Mouse (Mus musculus): Measurements from ENCODE around the gene Mark3. TPM values are rescaled to one million over a fixed set of nuclear protein-coding genes. Genes with fewer than 3 reads are reported as not detected.

Mark3 gene
- polyA plus RNA-seq, 1 experiment from 2014 or later: 73.6 TPM

DNA sequence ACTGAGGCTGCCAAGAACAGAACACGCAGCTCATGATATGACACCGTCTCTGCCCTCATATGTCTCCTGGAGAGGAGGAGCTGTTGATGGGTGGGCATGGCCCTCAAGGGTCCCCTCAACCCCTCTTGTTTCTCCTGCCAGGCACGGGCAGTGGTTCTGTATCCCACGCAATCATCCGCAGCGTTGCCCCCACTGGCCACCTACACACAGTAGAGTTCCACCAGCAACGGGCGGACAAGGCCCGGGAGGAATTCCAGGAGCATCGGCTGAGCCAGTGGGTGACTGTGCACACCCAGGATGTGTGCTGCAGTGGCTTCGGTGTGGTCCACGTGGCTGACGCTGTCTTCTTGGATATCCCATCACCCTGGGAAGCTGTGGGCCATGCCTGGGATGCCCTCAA, 106.3 kb downstream of the Mark3 start:
- Histone ChIP-seq H3K9me3 (ENCODE audit: control insufficient read depth, low read length) (no peaks in the 10 kb centered on the region), H3K36me3 (ENCODE audit: control insufficient read depth, insufficient read depth, low read length) (peaks cover 16% of the 10 kb centered on the region), H3K4me3 (ENCODE audit: low read length) (no peak overlapping the region), H3K4me2 (replicated peaks; ENCODE audit: low read depth, low read length) (no peak overlapping the region), H3K9ac (ENCODE audit: low read depth, low read length) (no peak overlapping the region), H3K27ac (ENCODE audit: low read depth, low read length) (no peak overlapping the region), H3K27me3 (ENCODE audit: control insufficient read depth, insufficient read depth, low read length) (no peaks in the 10 kb centered on the region), H3K4me1 (ENCODE audit: control insufficient read depth, insufficient read depth, low read length) (peaks cover 16% of the 10 kb centered on the region)
- WGBS: 95% methylated on average over 13 of the region's 13 CpGs
- ATAC-seq (ENCODE audit: low FRiP score, low TSS enrichment): no peak

DNA sequence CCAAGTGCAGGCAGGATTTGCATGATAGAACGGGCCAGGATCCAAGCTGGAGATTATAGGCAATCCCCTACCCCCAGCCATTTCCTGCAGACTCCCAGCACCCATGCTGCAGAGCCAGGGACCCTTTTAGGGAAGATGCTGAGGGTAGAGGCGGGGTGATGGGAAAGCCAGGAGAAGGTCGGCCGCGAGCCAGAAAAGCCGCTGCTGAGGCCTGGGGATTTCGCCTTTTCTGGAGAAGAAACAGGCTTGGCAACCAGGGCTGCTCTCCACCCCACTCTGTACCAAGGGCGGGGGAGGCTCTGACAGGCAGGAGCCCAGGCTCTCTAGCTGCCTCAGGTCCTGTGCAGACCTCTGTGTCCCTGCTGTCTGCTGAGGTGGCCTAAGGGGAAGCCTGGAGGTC, 107.0 kb downstream of the Mark3 start:
- no peak overlapping the region for H3K27ac ChIP-seq (ENCODE audit: low read depth, low read length)

DNA sequence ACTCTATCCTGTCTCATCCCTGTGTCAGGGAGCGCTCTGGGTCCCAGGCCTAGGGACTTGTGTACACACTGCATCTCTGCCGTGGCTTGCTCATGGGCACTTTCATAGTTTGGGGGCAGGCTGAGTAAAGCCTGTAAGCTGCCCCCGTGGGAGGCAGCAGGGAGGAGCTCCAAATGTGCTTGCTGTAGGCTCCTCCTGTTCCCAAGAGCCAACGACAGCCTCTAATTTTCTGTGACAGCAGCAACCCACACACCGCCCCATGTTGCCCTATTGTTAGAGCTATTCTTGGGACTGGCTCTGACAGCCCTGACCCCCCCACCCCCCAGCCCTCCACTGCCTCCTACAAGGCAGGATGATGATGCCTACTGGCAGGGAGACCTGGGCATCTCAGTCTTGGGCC, 107.7 kb downstream of the Mark3 start:
- Histone ChIP-seq H3K9ac (ENCODE audit: low read depth, low read length) (no peak overlapping the region), H3K4me1 (ENCODE audit: control insufficient read depth, insufficient read depth, low read length) (peaks cover 15% of the 10 kb centered on the region), H3K9me3 (ENCODE audit: control insufficient read depth, low read length) (no peaks in the 10 kb centered on the region), H3K27me3 (ENCODE audit: control insufficient read depth, insufficient read depth, low read length) (no peaks in the 10 kb centered on the region), H3K36me3 (ENCODE audit: control insufficient read depth, insufficient read depth, low read length) (peaks cover 16% of the 10 kb centered on the region), H3K27ac (ENCODE audit: low read depth, low read length) (no peak overlapping the region), H3K4me3 (ENCODE audit: low read length) (no peak overlapping the region), H3K4me2 (replicated peaks; ENCODE audit: low read depth, low read length) (no peak overlapping the region)
- no peak for ATAC-seq (ENCODE audit: low FRiP score, low TSS enrichment)
- WGBS: 80% methylated on average over 5 of the region's 5 CpGs

More for the DNA sequence above, 107.0 kb downstream of the Mark3 start:
- H3K4me2 ChIP-seq (replicated peaks; ENCODE audit: low read depth, low read length): no peak overlapping the region
- no peak overlapping the region for H3K9ac ChIP-seq (ENCODE audit: low read depth, low read length)
- 92% methylated on average over 8 of the region's 8 CpGs for WGBS
- no peaks in the 10 kb centered on the region for H3K9me3 ChIP-seq (ENCODE audit: control insufficient read depth, low read length)
- no peak overlapping the region for H3K4me3 ChIP-seq (ENCODE audit: low read length)
- H3K27me3 ChIP-seq (ENCODE audit: control insufficient read depth, insufficient read depth, low read length): no peaks in the 10 kb centered on the region
- peaks cover 16% of the 10 kb centered on the region for H3K36me3 ChIP-seq (ENCODE audit: control insufficient read depth, insufficient read depth, low read length)
- peaks cover 16% of the 10 kb centered on the region for H3K4me1 ChIP-seq (ENCODE audit: control insufficient read depth, insufficient read depth, low read length)
- no peak for ATAC-seq (ENCODE audit: low FRiP score, low TSS enrichment)

DNA sequence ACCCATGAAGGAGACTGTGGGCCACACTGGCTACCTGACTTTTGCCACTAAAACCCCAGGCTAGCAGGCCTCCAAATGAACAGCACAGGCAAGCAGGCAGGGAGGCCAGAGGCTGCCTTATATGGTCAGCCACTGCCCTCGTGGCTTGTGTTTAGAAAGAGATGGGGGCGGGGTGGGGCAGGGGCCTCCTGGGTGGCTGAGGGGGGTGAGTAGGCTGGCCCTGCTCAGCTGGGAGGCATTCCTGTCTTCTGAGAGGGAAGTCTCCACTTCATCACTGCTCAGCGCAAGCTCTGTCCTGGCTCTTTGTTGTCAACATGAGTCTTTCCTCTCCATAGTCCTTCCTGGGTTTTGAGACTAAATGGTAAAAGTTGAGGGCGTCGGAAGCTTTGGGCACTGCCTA, 108.5 kb downstream of the Mark3 start:
- peaks cover 16% of the 10 kb centered on the region for H3K36me3 ChIP-seq (ENCODE audit: control insufficient read depth, insufficient read depth, low read length)
- no peak for ATAC-seq (ENCODE audit: low FRiP score, low TSS enrichment)
- no peak overlapping the region for H3K27ac ChIP-seq (ENCODE audit: low read depth, low read length)
- WGBS: 78% methylated on average over 5 of the region's 5 CpGs
- H3K4me3 ChIP-seq (ENCODE audit: low read length): no peak overlapping the region
- H3K9ac ChIP-seq (ENCODE audit: low read depth, low read length): no peak overlapping the region
- no peak overlapping the region for H3K4me2 ChIP-seq (replicated peaks; ENCODE audit: low read depth, low read length)
- H3K9me3 ChIP-seq (ENCODE audit: control insufficient read depth, low read length): no peaks in the 10 kb centered on the region
- H3K4me1 ChIP-seq (ENCODE audit: control insufficient read depth, insufficient read depth, low read length): peaks cover 13% of the 10 kb centered on the region
- H3K27me3 ChIP-seq (ENCODE audit: control insufficient read depth, insufficient read depth, low read length): no peaks in the 10 kb centered on the region

DNA sequence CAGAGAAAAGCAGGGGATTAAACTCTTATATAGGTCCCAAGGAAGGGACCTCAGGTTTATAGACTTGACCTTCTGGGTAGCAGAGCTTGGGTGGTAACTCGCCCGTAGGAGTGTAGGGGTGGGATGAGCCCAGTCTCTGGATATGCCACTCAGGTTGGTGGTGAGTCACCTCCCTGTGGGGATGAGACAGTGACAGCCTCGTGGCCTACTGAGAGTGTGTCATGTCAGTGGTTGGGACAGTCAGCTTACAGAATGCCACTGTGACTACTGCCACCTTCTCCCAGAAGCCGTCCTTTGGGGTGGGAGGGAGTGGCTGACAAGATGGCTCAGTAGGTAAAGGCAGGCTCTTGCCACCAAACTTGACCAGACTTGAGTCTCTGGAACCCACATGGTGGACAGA, 112.1 kb downstream of the Mark3 start:
- peaks cover 5% of the 10 kb centered on the region; the same call in 1 of the 2 replicates for H3K36me3 ChIP-seq (ENCODE audit: control insufficient read depth, insufficient read depth, low read length)
- ATAC-seq (ENCODE audit: low FRiP score, low TSS enrichment): no peak
- peaks cover 11% of the 10 kb centered on the region for H3K4me1 ChIP-seq (ENCODE audit: control insufficient read depth, insufficient read depth, low read length)
- H3K27me3 ChIP-seq (ENCODE audit: control insufficient read depth, insufficient read depth, low read length): no peaks in the 10 kb centered on the region
- 68% methylated on average over 4 of the region's 4 CpGs for WGBS
- no peak overlapping the region for H3K4me2 ChIP-seq (replicated peaks; ENCODE audit: low read depth, low read length)
- no peak overlapping the region for H3K27ac ChIP-seq (ENCODE audit: low read depth, low read length)
- H3K9me3 ChIP-seq (ENCODE audit: control insufficient read depth, low read length): no peaks in the 10 kb centered on the region
- no peak overlapping the region for H3K4me3 ChIP-seq (ENCODE audit: low read length)
- no peak overlapping the region for H3K9ac ChIP-seq (ENCODE audit: low read depth, low read length)

DNA sequence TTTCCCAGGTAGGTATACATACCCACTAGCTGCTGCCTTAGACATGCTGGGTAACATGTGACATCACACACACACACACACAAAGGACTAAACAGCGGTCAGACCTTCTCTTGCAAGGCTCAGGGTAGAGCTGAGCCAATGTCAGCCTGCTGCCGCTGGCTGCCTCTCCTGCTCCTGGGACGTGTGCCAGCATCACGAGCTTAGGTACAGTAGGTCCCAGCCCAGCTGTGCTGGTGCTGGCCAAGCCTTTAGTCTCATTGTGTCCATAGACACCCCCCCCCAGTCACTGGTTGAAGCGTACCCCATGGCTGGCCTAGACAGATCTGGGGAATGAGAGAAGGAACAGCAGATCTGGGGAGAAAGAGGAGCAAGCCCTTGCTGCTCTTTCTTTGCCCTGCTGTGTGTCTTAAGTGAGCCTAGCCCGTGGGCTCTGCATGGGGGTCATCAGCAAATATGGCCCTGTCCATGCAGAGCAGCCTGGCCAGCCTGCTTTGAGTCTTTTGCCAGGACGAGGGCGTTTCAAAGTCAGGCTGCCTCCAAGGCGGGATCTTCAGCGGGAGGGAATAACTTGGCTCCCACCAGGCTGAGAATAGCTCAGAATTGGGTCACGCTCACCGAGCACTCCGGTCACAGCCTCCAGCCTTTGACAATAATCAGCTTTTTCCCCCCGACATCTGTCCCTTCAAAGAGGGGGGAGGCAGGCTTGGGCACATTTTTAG, 113.2 kb downstream of the Mark3 start:
- 0 out of 2 replicates have a peak, but pooled peaks have one; percentile 21 for ATAC-seq (ENCODE audit: low FRiP score, low TSS enrichment)
- Histone ChIP-seq H3K9ac (ENCODE audit: low read depth, low read length) (no peak overlapping the region), H3K4me1 (ENCODE audit: control insufficient read depth, insufficient read depth, low read length) (peaks cover 11% of the 10 kb centered on the region), H3K9me3 (ENCODE audit: control insufficient read depth, low read length) (no peaks in the 10 kb centered on the region), H3K27me3 (ENCODE audit: control insufficient read depth, insufficient read depth, low read length) (no peaks in the 10 kb centered on the region), H3K4me2 (replicated peaks; ENCODE audit: low read depth, low read length) (no peak overlapping the region), H3K4me3 (ENCODE audit: low read length) (no peak overlapping the region), H3K36me3 (ENCODE audit: control insufficient read depth, insufficient read depth, low read length) (peaks cover 2% of the 10 kb centered on the region; the same call in 1 of the 2 replicates), H3K27ac (ENCODE audit: low read depth, low read length) (no peak overlapping the region)
- WGBS: 31% methylated on average over 14 of the region's 14 CpGs

DNA sequence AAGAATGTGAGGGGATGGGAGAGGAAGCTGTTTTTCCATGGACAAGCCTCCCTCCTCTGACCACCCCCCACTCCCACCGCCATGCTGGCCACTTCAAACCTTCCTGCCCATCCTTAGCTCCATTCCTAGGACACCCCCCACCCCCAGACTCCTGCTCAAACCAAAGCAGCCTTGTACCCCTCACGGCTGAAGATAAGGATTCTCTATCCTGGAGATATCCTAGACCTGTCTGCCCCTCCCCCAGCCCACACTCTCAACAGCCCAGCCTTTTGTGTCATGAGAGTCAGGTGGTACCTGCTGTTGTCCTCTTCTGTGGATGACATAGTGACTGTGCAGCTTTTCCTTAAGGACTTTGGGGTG, 113.7 kb downstream of the Mark3 start:
- 48% methylated on average over 2 of the region's 2 CpGs for WGBS
- H3K9ac ChIP-seq (ENCODE audit: low read depth, low read length): no peak overlapping the region

DNA sequence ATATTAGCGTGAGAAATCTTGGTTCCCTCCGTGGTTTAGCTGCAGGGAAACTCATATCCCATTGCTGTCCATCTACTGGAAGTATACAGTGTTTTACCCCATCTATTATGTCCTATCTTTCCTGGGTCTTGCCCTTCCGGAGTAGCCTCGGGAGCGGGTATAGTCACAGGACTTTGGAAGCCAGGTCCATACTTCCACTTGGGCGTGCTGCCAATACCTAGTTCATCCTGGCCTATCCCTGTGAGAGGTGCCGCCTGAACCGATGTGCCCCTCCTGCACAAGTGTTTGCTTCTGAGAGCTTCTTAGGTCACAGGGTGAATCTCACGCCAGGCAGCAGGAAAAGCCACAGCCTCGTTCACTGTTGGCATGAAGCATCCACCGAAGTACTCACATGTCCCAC, 115.1 kb downstream of the Mark3 start:
- no peak overlapping the region for H3K4me3 ChIP-seq (ENCODE audit: low read length)
- no peaks in the 10 kb centered on the region for H3K36me3 ChIP-seq (ENCODE audit: control insufficient read depth, insufficient read depth, low read length)
- no peak for ATAC-seq (ENCODE audit: low FRiP score, low TSS enrichment)
- WGBS: 86% methylated on average over 11 of the region's 11 CpGs
- H3K27me3 ChIP-seq (ENCODE audit: control insufficient read depth, insufficient read depth, low read length): no peaks in the 10 kb centered on the region
- H3K9me3 ChIP-seq (ENCODE audit: control insufficient read depth, low read length): no peaks in the 10 kb centered on the region
- H3K9ac ChIP-seq (ENCODE audit: low read depth, low read length): no peak overlapping the region
- H3K4me1 ChIP-seq (ENCODE audit: control insufficient read depth, insufficient read depth, low read length): peaks cover 29% of the 10 kb centered on the region
- no peak overlapping the region for H3K4me2 ChIP-seq (replicated peaks; ENCODE audit: low read depth, low read length)
- no peak overlapping the region for H3K27ac ChIP-seq (ENCODE audit: low read depth, low read length)

More for the DNA sequence above, 113.7 kb downstream of the Mark3 start:
- H3K36me3 ChIP-seq (ENCODE audit: control insufficient read depth, insufficient read depth, low read length): no peaks in the 10 kb centered on the region
- H3K27ac ChIP-seq (ENCODE audit: low read depth, low read length): no peak overlapping the region
- no peak for ATAC-seq (ENCODE audit: low FRiP score, low TSS enrichment)
- H3K9me3 ChIP-seq (ENCODE audit: control insufficient read depth, low read length): no peaks in the 10 kb centered on the region
- no peak overlapping the region for H3K4me3 ChIP-seq (ENCODE audit: low read length)
- H3K4me2 ChIP-seq (replicated peaks; ENCODE audit: low read depth, low read length): no peak overlapping the region
- peaks cover 16% of the 10 kb centered on the region for H3K4me1 ChIP-seq (ENCODE audit: control insufficient read depth, insufficient read depth, low read length)
- no peaks in the 10 kb centered on the region for H3K27me3 ChIP-seq (ENCODE audit: control insufficient read depth, insufficient read depth, low read length)

- Histone ChIP-seq H3K4me3 (ENCODE audit: low read length) (no peak overlapping the region), H3K4me2 (replicated peaks; ENCODE audit: low read depth, low read length) (no peak overlapping the region), H3K27me3 (ENCODE audit: control insufficient read depth, insufficient read depth, low read length) (no peaks in the 10 kb centered on the region), H3K4me1 (ENCODE audit: control insufficient read depth, insufficient read depth, low read length) (peaks cover 36% of the 10 kb centered on the region), H3K36me3 (ENCODE audit: control insufficient read depth, insufficient read depth, low read length) (no peaks in the 10 kb centered on the region), H3K9ac (ENCODE audit: low read depth, low read length) (no peak overlapping the region), H3K9me3 (ENCODE audit: control insufficient read depth, low read length) (no peaks in the 10 kb centered on the region), H3K27ac (ENCODE audit: low read depth, low read length) (no peak overlapping the region)
- ATAC-seq (ENCODE audit: low FRiP score, low TSS enrichment): no peak
- WGBS: 25% methylated on average over 5 of the region's 5 CpGs
Measured at GRCm38 (mm10) chr12:111691346-111691872, 117.1 kb downstream of the Mark3 start.

All from kidney, embryonic 14.5 days (tissue).